Mouse (Mus musculus): ENCODE data around the gene Dirc2. TPM values are rescaled to one million over a fixed set of nuclear protein-coding genes. Genes with fewer than 3 reads are reported as not detected.

Dirc2 gene
- total RNA-seq, 1 experiment, result 30.4 TPM

DNA sequence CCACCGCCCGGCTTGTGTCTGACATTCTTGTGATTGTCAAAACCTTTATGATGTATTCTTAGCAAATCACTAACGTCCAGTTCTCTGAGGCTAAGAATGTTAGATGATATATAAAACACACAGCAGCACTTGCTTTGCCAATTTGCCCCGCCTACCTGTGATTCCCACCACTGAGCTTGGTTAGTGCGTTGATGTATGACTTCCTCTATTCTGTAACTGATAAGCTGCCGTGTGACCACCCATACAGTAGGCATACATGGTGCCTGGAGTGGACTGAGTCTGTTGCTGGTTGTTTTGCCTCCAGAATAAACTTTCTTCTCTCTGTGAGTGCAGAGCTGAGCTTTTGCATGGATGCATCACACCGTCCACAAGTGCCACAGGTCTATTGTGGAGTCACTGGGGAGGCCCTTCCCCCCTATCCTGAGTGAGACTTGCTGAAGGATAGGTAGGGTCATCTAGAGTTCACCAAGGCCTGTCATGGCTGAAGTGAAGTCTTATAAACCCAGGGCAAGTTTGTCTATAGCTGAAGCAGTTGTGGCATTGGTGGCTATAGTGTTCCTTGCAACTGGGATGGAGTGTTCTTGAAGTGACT, 15.1 kb upstream of the Dirc2 start:
- peaks cover 0 to 7% of the 10 kb centered on the region in 2 experiments; a peak in 3 of 4 replicates for H3K4me1 ChIP-seq (ENCODE audit: control insufficient read depth in 2 of 2, insufficient read depth in 2 of 2, low read length in 2 of 2, poor library complexity in 1 of 2)
- H3K36me3 ChIP-seq (ENCODE audit: control insufficient read depth, insufficient read depth, low read length, poor library complexity, severe bottlenecking), result peaks cover 22% of the 10 kb centered on the region
- in situ Hi-C loops (cut with MboI; ENCODE audit: low sequenced_read_pairs in 2 of 2, unreplicated experiment in 2 of 2), result no loop called here
- TF ChIP-seq CHD2 (IDR thresholded peaks at IDR 0.05; ENCODE audit: low read depth, low read length) (no peak), HCFC1 (IDR thresholded peaks at IDR 0.05; ENCODE audit: borderline replicate concordance, insufficient read depth, low read length) (no peak), ZC3H11A (IDR thresholded peaks at IDR 0.05; ENCODE audit: borderline replicate concordance, low read depth, low read length) (no peak), MAFK (IDR thresholded peaks at IDR 0.05; ENCODE audit: insufficient read depth, low read depth, low read length) (no peak), ZNF384 (IDR thresholded peaks at IDR 0.05; ENCODE audit: low read depth, low read length) (no peak)
- H3K9me3 ChIP-seq (ENCODE audit: control insufficient read depth, insufficient read depth, low read depth, low read length), result no peaks in the 10 kb centered on the region
- H3K27ac ChIP-seq (ENCODE audit: insufficient read depth, low read depth, low read length, poor library complexity, severe bottlenecking), result no peak overlapping the region
- no peak overlapping the region for H3K4me3 ChIP-seq (ENCODE audit: insufficient read depth in 1 of 2, low read depth in 1 of 2, low read length in 2 of 2, poor library complexity in 1 of 2, severe bottlenecking in 1 of 2)
- H3K9ac ChIP-seq (ENCODE audit: insufficient read depth, low read depth, low read length, poor library complexity, severe bottlenecking), result no peak overlapping the region
- no peak for DNase-seq (ENCODE audit: low read depth, low spot score)

- in situ Hi-C loops (cut with MboI; ENCODE audit: low sequenced_read_pairs in 2 of 2, unreplicated experiment in 2 of 2), result no loop called here
- TF ChIP-seq MAFK (IDR thresholded peaks at IDR 0.05; ENCODE audit: insufficient read depth, low read depth, low read length), result no peak
- no peak for TF ChIP-seq CHD2 (IDR thresholded peaks at IDR 0.05; ENCODE audit: low read depth, low read length)
- no peak for TF ChIP-seq HCFC1 (IDR thresholded peaks at IDR 0.05; ENCODE audit: borderline replicate concordance, insufficient read depth, low read length)
- no peak for TF ChIP-seq ZNF384 (IDR thresholded peaks at IDR 0.05; ENCODE audit: low read depth, low read length)
- TF ChIP-seq ZC3H11A (IDR thresholded peaks at IDR 0.05; ENCODE audit: borderline replicate concordance, low read depth, low read length), result no peak
- no peak overlapping the region for H3K27ac ChIP-seq (ENCODE audit: insufficient read depth, low read depth, low read length, poor library complexity, severe bottlenecking)
- no peak overlapping the region for H3K9ac ChIP-seq (ENCODE audit: insufficient read depth, low read depth, low read length, poor library complexity, severe bottlenecking)
- no peak for DNase-seq (ENCODE audit: low read depth, low spot score)
- no peak overlapping the region for H3K4me3 ChIP-seq (ENCODE audit: insufficient read depth in 1 of 2, low read depth in 1 of 2, low read length in 2 of 2, poor library complexity in 1 of 2, severe bottlenecking in 1 of 2)
- H3K4me1 ChIP-seq (ENCODE audit: control insufficient read depth in 2 of 2, insufficient read depth in 2 of 2, low read length in 2 of 2, poor library complexity in 1 of 2), result peaks cover 0 to 7% of the 10 kb centered on the region in 2 experiments; a peak in 3 of 4 replicates
- H3K36me3 ChIP-seq (ENCODE audit: control insufficient read depth, insufficient read depth, low read length, poor library complexity, severe bottlenecking), result peaks cover 17% of the 10 kb centered on the region
- no peaks in the 10 kb centered on the region for H3K9me3 ChIP-seq (ENCODE audit: control insufficient read depth, insufficient read depth, low read depth, low read length)
Observed at GRCm38 (mm10) chr16:35783207-35783573, 14.0 kb upstream of the Dirc2 start.

DNA sequence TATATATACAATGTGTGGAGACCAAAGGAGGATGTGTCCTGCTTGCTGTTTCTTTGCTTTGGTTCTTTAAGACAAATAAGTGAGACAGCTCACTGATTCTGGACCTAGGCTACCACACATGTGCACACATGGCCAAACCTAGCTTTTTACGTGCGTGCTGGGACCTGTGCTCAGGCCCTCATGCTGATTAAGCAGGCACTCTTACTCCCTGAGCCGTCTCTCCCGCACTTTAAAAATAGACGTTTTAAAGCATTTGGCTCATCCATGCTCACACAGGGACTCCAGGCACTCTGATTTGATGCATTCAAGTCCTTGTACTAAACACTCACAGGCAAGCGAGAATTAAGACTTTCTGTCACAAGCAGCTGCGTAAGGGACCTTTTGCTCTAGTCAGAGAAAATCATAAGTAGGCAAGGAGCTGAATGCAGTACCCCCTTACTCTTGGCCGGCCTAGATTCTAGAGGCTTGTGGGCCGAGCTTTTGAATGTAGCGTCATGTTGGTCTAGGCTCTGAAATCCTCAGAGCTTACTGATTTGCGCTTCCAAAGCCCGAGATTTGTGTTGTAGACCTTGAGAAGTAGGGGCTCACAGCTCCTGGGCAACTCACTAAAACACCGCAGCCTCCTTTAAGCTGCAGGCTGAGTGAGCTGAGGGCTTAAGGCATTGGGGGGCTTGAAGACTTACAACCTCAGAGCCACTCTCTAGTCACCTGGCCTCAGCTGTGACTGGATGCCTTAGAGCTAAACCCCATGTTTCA, 13.5 kb upstream of the Dirc2 start:
- Histone ChIP-seq H3K4me3 (ENCODE audit: insufficient read depth in 1 of 2, low read depth in 1 of 2, low read length in 2 of 2, poor library complexity in 1 of 2, severe bottlenecking in 1 of 2) (no peak overlapping the region), H3K4me1 (ENCODE audit: control insufficient read depth in 2 of 2, insufficient read depth in 2 of 2, low read length in 2 of 2, poor library complexity in 1 of 2) (peaks cover 0 to 7% of the 10 kb centered on the region in 2 experiments; a peak in 3 of 4 replicates), H3K36me3 (ENCODE audit: control insufficient read depth, insufficient read depth, low read length, poor library complexity, severe bottlenecking) (peaks cover 14% of the 10 kb centered on the region), H3K9me3 (ENCODE audit: control insufficient read depth, insufficient read depth, low read depth, low read length) (no peaks in the 10 kb centered on the region), H3K27ac (ENCODE audit: insufficient read depth, low read depth, low read length, poor library complexity, severe bottlenecking) (no peak overlapping the region), H3K9ac (ENCODE audit: insufficient read depth, low read depth, low read length, poor library complexity, severe bottlenecking) (no peak overlapping the region)
- TF ChIP-seq ZC3H11A (IDR thresholded peaks at IDR 0.05; ENCODE audit: borderline replicate concordance, low read depth, low read length), result no peak
- TF ChIP-seq CHD2 (IDR thresholded peaks at IDR 0.05; ENCODE audit: low read depth, low read length), result no peak
- no peak for TF ChIP-seq HCFC1 (IDR thresholded peaks at IDR 0.05; ENCODE audit: borderline replicate concordance, insufficient read depth, low read length)
- TF ChIP-seq MAFK (IDR thresholded peaks at IDR 0.05; ENCODE audit: insufficient read depth, low read depth, low read length), result no peak
- no peak for TF ChIP-seq ZNF384 (IDR thresholded peaks at IDR 0.05; ENCODE audit: low read depth, low read length)
- DNase-seq (ENCODE audit: low read depth, low spot score), result no peak
- in situ Hi-C loops (cut with MboI; ENCODE audit: low sequenced_read_pairs in 2 of 2, unreplicated experiment in 2 of 2), result no loop called here

GRCm38 (mm10) chr16:35781651-35782050, 12.5 kb upstream of the Dirc2 start:
- Histone ChIP-seq H3K4me1 (ENCODE audit: control insufficient read depth in 2 of 2, insufficient read depth in 2 of 2, low read length in 2 of 2, poor library complexity in 1 of 2) (peaks cover 0 to 9% of the 10 kb centered on the region in 2 experiments; a peak in 3 of 4 replicates), H3K36me3 (ENCODE audit: control insufficient read depth, insufficient read depth, low read length, poor library complexity, severe bottlenecking) (peaks cover 9% of the 10 kb centered on the region), H3K9me3 (ENCODE audit: control insufficient read depth, insufficient read depth, low read depth, low read length) (no peaks in the 10 kb centered on the region), H3K9ac (ENCODE audit: insufficient read depth, low read depth, low read length, poor library complexity, severe bottlenecking) (no peak overlapping the region), H3K27ac (ENCODE audit: insufficient read depth, low read depth, low read length, poor library complexity, severe bottlenecking) (no peak overlapping the region), H3K4me3 (ENCODE audit: insufficient read depth in 1 of 2, low read depth in 1 of 2, low read length in 2 of 2, poor library complexity in 1 of 2, severe bottlenecking in 1 of 2) (no peak overlapping the region)
- TF ChIP-seq CHD2 (IDR thresholded peaks at IDR 0.05; ENCODE audit: low read depth, low read length), result no peak
- no peak for TF ChIP-seq HCFC1 (IDR thresholded peaks at IDR 0.05; ENCODE audit: borderline replicate concordance, insufficient read depth, low read length)
- in situ Hi-C loops (cut with MboI; ENCODE audit: low sequenced_read_pairs in 2 of 2, unreplicated experiment in 2 of 2), result no loop called here
- no peak for DNase-seq (ENCODE audit: low read depth, low spot score)

All from ES-E14 (cell line).